Comparison of ENCODE assay signal across 14 mouse cellular contexts in the genomic region with DNA sequence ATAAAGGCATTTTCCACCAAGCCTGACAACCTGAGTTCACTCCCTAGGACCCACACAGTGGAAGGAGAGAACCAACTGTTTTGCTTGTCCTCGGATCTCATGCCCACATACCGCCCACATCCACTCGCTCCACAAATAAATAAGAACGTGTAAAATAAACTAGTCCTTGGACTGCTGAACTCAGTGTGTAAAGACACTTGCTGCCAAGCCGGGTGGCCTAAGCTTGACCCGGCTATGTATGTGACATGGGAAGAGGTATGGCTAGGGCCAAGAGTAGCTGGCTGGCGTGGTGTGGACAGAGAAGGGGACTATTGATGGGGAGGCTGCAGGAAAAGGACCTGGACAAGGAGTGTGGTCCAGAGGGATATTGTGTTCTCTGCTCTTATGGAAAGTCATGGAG.
"Had no signal": no experiment of that assay in that cellular context is flagged by ENCODE, and none has a peak within 500 bp of the region (broad histone marks: within the 10 kb centered on the region; RNA-seq: fewer than 3 reads in every experiment).

No protein-coding gene starts in this region.

- H3K4me1 ChIP-seq: midbrain, embryonic 13.5 days; midbrain, embryonic 15.5 days; neural tube, embryonic 12.5 days; stomach, embryonic 15.5 days had no signal

- H3K36me3 ChIP-seq: midbrain, embryonic 13.5 days; midbrain, embryonic 15.5 days; neural tube, embryonic 12.5 days; stomach, embryonic 15.5 days had no signal

- DNase-seq: lung, adult 18-20 months; lung, embryonic 14.5 days; lung, postnatal 10 days; lung, postnatal 4 days; right cerebral cortex, postnatal 14 days; thymus, adult 2 months; thymus, postnatal 25 days; thymus, postnatal 4 days had no signal

- H3K4me3 ChIP-seq: midbrain, embryonic 13.5 days; midbrain, embryonic 15.5 days; neural tube, embryonic 12.5 days; stomach, embryonic 15.5 days had no signal

- H3K27me3 ChIP-seq: midbrain, embryonic 13.5 days; midbrain, embryonic 15.5 days; neural tube, embryonic 12.5 days; stomach, embryonic 15.5 days had no signal

- H3K27ac ChIP-seq: midbrain, embryonic 13.5 days; midbrain, embryonic 15.5 days; neural tube, embryonic 12.5 days; stomach, embryonic 15.5 days; stomach, postnatal 0 days had no signal

- H3K9ac ChIP-seq: lung, embryonic 14.5 days; midbrain, embryonic 13.5 days; midbrain, embryonic 15.5 days; neural tube, embryonic 12.5 days; stomach, embryonic 15.5 days had no signal

- ATAC-seq: midbrain, embryonic 13.5 days; midbrain, embryonic 15.5 days had no signal

- H3K9me3 ChIP-seq: midbrain, embryonic 13.5 days; midbrain, embryonic 15.5 days; neural tube, embryonic 12.5 days; stomach, embryonic 15.5 days had no signal

- H3K4me2 ChIP-seq: lung, embryonic 14.5 days; midbrain, embryonic 11.5 days; midbrain, embryonic 13.5 days; midbrain, embryonic 15.5 days; neural tube, embryonic 12.5 days; stomach, embryonic 15.5 days had no signal
